Mouse (Mus musculus): ENCODE results near the gene Nup214. TPM values are rescaled to one million over a fixed set of nuclear protein-coding genes. Genes with fewer than 3 reads are reported as not detected.

The Nup214 gene
- polyA plus RNA-seq, 1 experiment from 2014 or later: 53.5 TPM

Small RNA genes within 50 kb of the gene (microRNA-seq; reads per million reads assigned to microRNA genes)
- 0.65 reads per million for gene Mir7674

Other genes with a start within 250 kb of the Nup214 start
- gene Qrfp, start 163.9 kb upstream of the Nup214 start, polyA plus RNA-seq (2014; fragmentation: Nextera tagmentation; extraction: Ambion mirVana): not detected in 2 replicates
- 5.0 and 5.6 TPM in 2 replicates for gene Fibcd1, start 128.4 kb upstream of the Nup214 start, polyA plus RNA-seq (2014; fragmentation: Nextera tagmentation; extraction: Ambion mirVana)
- gene Lamc3, start 87.1 kb upstream of the Nup214 start, polyA plus RNA-seq (2014; fragmentation: Nextera tagmentation; extraction: Ambion mirVana): 4.9 and 6.1 TPM in 2 replicates
- gene Aif1l, start 24.3 kb upstream of the Nup214 start, polyA plus RNA-seq (2014; fragmentation: Nextera tagmentation; extraction: Ambion mirVana): 22.8 and 28.4 TPM in 2 replicates
- 0.52 and 0.56 TPM in 2 replicates for gene Fam78a, start 110.4 kb downstream of the Nup214 start, polyA plus RNA-seq (2014; fragmentation: Nextera tagmentation; extraction: Ambion mirVana)
- 22.4 and 27.5 TPM in 2 replicates for gene Plpp7, start 121.1 kb downstream of the Nup214 start, polyA plus RNA-seq (2014; fragmentation: Nextera tagmentation; extraction: Ambion mirVana)
- gene Prrc2b, start 176.6 kb downstream of the Nup214 start, polyA plus RNA-seq (2014; fragmentation: Nextera tagmentation; extraction: Ambion mirVana): 105 and 119 TPM in 2 replicates

All from hindbrain, embryonic 14.5 days (tissue).